Mouse (Mus musculus): Measurements from ENCODE around the gene Rho.

Gene Rho

DNA sequence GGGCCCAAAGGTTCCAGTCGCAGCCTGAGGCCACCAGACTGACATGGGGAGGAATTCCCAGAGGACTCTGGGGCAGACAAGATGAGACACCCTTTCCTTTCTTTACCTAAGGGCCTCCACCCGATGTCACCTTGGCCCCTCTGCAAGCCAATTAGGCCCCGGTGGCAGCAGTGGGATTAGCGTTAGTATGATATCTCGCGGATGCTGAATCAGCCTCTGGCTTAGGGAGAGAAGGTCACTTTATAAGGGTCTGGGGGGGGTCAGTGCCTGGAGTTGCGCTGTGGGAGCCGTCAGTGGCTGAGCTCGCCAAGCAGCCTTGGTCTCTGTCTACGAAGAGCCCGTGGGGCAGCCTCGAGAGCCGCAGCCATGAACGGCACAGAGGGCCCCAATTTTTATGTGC is at the start of gene Rho:
Gene Rho, plus strand, starts transcription at position 110 of the 400 bp plus-strand sequence.
- no peak for DNase-seq (ENCODE audit: low spot score in 2 of 2)

DNA sequence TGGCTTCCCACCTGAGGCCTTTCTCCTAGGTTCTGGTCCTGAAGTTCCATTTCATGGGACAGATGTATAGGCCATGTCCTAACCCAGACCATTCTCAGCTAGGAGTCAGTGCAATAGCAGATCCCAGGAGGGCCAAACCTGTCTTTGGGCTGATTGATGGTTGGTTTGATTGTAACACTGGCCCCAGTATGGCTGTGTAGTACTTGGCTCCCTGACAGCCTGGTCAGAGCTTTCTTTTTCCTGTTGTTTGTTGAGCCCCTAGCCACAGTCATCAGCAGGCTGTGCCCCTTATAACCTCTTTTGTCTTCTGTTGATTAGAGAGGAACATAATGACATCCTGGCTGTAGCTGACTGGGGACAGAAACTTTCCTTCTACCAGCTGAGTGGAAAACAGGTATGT is 47.5 kb upstream of the Rho start:
- no peak for DNase-seq (ENCODE audit: low spot score in 2 of 2)

DNA sequence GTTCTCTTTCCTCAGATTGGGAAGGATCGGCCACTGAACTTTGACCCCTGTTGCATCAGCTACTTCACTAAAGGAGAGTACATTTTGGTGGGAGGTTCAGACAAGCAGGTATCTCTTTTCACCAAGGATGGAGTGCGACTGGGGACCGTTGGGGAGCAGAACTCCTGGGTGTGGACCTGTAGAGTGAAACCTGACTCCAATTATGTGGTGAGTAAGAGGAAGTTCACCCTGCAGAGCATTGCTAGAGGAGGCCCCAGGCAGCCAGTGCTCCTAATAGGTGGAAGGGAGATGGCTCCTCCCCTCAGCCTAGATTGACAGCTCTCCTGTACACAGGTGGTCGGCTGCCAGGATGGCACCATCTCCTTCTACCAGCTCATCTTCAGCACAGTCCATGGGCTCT is 44.7 kb upstream of the Rho start:
- no peak for DNase-seq (ENCODE audit: low spot score in 2 of 2)

DNA sequence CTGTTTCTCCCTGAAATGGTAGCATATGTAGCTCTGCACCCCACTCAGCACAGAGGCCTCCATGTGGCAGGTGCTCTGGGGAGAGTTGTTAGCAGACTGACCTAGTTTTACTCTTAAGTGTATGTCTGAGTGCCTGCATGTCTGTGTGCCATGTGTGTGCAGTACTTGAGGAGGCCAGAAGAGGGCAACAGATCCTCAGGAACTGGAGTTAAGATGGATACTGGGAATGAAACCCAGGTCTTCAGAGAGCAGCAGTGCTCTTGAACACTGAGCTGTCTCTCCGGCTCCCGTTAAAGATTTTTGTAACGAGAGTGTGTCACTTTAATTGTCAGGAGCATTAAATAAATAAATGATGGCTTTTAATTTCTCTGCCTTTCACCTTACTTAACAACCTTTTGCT is 43.3 kb upstream of the Rho start:
- DNase-seq (ENCODE audit: low spot score in 2 of 2), result no peak

DNA sequence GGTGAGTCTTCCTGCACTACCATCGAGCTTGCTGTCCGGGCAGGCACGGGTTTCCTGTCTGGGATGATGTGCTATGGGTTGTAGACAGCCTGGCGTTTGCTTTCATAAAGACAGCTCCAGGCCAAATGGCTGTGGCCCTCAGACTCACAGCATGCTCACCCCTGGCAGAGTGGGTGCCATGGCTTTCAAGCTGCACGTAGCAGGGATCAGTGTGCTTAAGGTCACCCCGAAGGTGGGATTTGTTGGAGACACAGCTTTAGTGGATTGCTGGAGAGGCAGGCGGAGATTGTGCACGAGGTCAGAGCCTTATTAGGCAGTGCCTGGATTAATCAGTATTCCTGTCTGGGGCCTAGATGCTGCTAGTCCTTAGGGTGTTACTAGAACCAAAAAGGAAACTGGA is 40.9 kb upstream of the Rho start:
- DNase-seq (ENCODE audit: low spot score in 2 of 2), result no peak

- DNase-seq (ENCODE audit: low spot score in 2 of 2), result no peak
Observed at GRCm38 (mm10) chr6:115891061-115891460, 40.5 kb upstream of the Rho start.

GRCm38 (mm10) chr6:115891497-115892061 is 40.0 kb upstream of the Rho start:
- DNase-seq (ENCODE audit: low spot score in 2 of 2), result peak; percentile 72 to 74

- no peak for DNase-seq (ENCODE audit: low spot score in 2 of 2)
Observed at GRCm38 (mm10) chr6:115892363-115892762, 39.2 kb upstream of the Rho start.

DNA sequence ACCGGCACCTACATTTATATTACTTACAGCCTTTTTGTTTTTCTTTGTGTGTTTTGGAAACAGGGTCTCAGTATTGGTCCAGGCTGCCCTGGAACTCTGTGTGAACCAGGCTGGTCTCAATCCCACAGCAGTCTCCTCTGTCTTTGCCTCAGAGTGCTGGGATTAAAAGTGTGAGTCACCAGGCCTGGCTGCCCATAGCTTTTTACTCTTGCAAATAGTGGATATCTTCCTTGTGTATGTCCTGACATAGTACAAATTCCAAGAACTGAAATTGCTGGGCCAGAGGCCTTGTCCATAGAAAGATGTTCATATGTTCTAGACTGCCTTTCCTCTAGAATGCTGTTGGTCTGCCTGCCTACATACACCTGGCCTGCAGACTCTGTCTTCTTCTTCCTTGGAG is 35.2 kb upstream of the Rho start:
- DNase-seq (ENCODE audit: low spot score in 2 of 2), result no peak

- DNase-seq (ENCODE audit: low spot score in 2 of 2), result no peak
Observed at GRCm38 (mm10) chr6:115897117-115897516, 34.4 kb upstream of the Rho start.

GRCm38 (mm10) chr6:115897926-115898520 is 33.5 kb upstream of the Rho start:
- DNase-seq (ENCODE audit: low spot score in 2 of 2), result no peak

- DNase-seq (ENCODE audit: low spot score in 2 of 2), result peak; percentile 66 to 69
Observed at GRCm38 (mm10) chr6:115901062-115901461, 30.5 kb upstream of the Rho start.

GRCm38 (mm10) chr6:115901489-115901931 is 30.0 kb upstream of the Rho start:
- DNase-seq (ENCODE audit: low spot score in 2 of 2), result no peak

GRCm38 (mm10) chr6:115902545-115902944 is 29.0 kb upstream of the Rho start:
- DNase-seq (ENCODE audit: low spot score in 2 of 2), result no peak

- DNase-seq (ENCODE audit: low spot score in 2 of 2), result no peak
Observed at GRCm38 (mm10) chr6:115905568-115905967, 26.0 kb upstream of the Rho start.

GRCm38 (mm10) chr6:115906455-115906854 is 25.1 kb upstream of the Rho start:
- no peak for DNase-seq (ENCODE audit: low spot score in 2 of 2)

DNA sequence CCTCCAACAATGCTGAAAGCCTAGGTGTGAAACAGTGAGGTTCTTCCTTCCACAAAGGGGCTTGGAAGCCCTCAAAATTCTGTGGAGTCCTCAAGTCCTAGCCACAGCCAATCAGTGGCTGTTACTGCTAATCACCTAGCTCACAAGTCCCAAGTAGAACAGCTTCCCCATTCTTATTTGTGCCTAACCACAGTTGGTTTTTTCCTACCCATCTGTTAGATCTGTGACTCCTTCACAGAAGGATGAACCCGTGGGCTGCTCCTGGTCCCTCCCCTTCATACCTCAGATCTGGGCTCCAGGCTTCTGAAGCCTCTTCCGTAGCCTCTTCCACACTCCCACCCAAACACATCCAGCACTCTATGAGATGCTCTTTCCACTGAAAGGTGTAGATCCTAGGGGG is 24.7 kb upstream of the Rho start:
- no peak for DNase-seq (ENCODE audit: low spot score in 2 of 2)

- DNase-seq (ENCODE audit: low spot score in 2 of 2), result no peak
Observed at GRCm38 (mm10) chr6:115908421-115908982, 23.0 kb upstream of the Rho start.

DNA sequence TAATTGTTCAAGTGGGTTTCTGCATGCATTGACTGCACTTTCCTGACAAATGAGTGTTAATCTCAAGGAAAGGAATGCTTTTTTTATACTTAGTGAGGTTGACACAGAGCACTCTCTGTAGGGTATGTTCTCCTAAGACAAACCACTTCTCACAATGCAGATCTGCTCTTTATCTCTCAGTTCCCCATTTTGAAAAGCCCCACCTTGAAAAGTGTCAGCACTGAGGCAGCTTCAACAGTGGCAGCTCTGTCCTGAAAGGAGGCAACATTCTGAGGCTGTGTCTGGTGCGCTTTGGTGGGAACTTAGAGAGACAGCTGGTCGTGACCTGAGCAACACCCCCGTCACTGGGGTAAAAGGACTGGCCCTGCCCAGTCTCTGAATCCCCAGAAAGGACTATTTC is 22.5 kb upstream of the Rho start:
- DNase-seq (ENCODE audit: low spot score in 2 of 2), result no peak

GRCm38 (mm10) chr6:115909940-115910339 is 21.6 kb upstream of the Rho start:
- DNase-seq (ENCODE audit: low spot score in 2 of 2), result no peak

DNA sequence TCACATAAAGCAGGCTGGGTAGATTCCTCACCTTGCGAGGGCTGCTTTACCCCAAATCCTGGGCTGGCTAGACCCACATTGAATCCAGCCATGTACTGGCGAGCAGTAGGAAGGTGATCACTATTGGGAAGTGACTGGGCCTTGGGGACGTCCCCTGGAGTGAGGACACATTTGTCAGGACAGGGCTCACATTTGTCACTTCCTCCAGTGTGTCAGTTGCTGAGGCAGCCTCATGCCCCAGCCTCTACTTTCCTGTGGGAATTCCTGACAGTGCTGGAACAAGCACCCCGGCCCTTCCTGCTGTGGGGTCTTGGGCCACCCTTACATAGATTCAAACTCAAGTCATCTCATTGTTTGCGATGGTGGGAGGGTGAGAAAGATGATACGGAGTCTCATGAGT is 19.8 kb upstream of the Rho start:
- DNase-seq (ENCODE audit: low spot score in 2 of 2), result no peak

- DNase-seq (ENCODE audit: low spot score in 2 of 2), result no peak
Observed at GRCm38 (mm10) chr6:115913482-115913881, 18.1 kb upstream of the Rho start.

- no peak for DNase-seq (ENCODE audit: low spot score in 2 of 2)
Observed at GRCm38 (mm10) chr6:115914511-115915202, 16.9 kb upstream of the Rho start.

All from frontal cortex, postnatal 25 days (tissue).